Comparison of ENCODE assay signal across 19 mouse cellular contexts in genomic region chr2:143711886-143712285, GRCm38 (mm10).
A peak's percentile ranks its signal among the peaks of the same experiment; 100 is the strongest.
DNase-seq lines count a peak whose midpoint lies in the region; TF ChIP-seq lines count a peak whose summit lies in the region.
"Had no signal": no experiment of that assay in that cellular context is flagged by ENCODE, and none has a peak within 500 bp of the region (broad histone marks: within the 10 kb centered on the region; RNA-seq: fewer than 3 reads in every experiment).

No protein-coding gene starts in this region.

- H3K4me3 ChIP-seq in left cerebral cortex, adult 2 months = no peak overlapping the region
- no peak overlapping the region for H3K4me3 ChIP-seq in cerebellum, adult 2 months (replicated peaks; ENCODE audit: insufficient read depth, low read depth, low read length)
- H3K4me3 ChIP-seq: forebrain, embryonic 12.5 days; gastrocnemius, adult 2 months; heart, embryonic 12.5 days; hindbrain, embryonic 13.5 days; midbrain, embryonic 13.5 days; neural tube, embryonic 12.5 days had no signal

- H3K27me3 ChIP-seq in cerebellum, adult 2 months (ENCODE audit: control insufficient read depth, insufficient read depth, low read length) = no peaks in the 10 kb centered on the region
- H3K27me3 ChIP-seq: forebrain, embryonic 12.5 days; heart, embryonic 12.5 days; hindbrain, embryonic 13.5 days; midbrain, embryonic 13.5 days; neural tube, embryonic 12.5 days had no signal

- TF ChIP-seq CTCF in left cerebral cortex, adult 2 months (IDR thresholded peaks at IDR 0.05) = no peak
- TF ChIP-seq CTCF in cerebellum, adult 2 months (IDR thresholded peaks at IDR 0.05; ENCODE audit: borderline replicate concordance, insufficient read depth, low read depth, low read length) = no peak

- DNase-seq in cerebellum, adult 11 months = peak; percentile 38
- no peak for DNase-seq in cerebellum, postnatal 10 days
- DNase-seq in left cerebral cortex, adult 2 months (ENCODE audit: extremely low spot score in 1 of 2, low spot score in 2 of 2) = peak in 1 of 2 experiments; percentile 35
- DNase-seq in left cerebral cortex, postnatal 14 days (ENCODE audit: low spot score in 2 of 2) = no peak
- DNase-seq in cerebellum, adult 2 months = peak; percentile 60 to 79
- DNase-seq in right cerebral cortex, postnatal 36 days (ENCODE audit: low spot score in 2 of 2) = peak; percentile 40 to 43
- no peak for DNase-seq in embryo, embryonic 10 days (ENCODE audit: low spot score)
- DNase-seq: adrenal gland, postnatal 10 days; gastrocnemius, adult 2 months; kidney, adult 2 months; kidney, postnatal 10 days; thymus, postnatal 25 days had no signal

- peak overlapping the region; percentile 70; the same call in 1 of the 2 replicates for H3K27ac ChIP-seq in left cerebral cortex, adult 2 months
- peak overlapping the region; percentile 20; the same call in 1 of the 2 replicates for H3K27ac ChIP-seq in cerebellum, adult 2 months (ENCODE audit: insufficient read depth, low read length)
- H3K27ac ChIP-seq: forebrain, embryonic 12.5 days; gastrocnemius, adult 2 months; hindbrain, embryonic 13.5 days; liver, embryonic 14.5 days; midbrain, embryonic 13.5 days; neural tube, embryonic 12.5 days; stomach, postnatal 0 days had no signal

- intact Hi-C loops in left cerebral cortex, adult 2 months (cut with DNase I) = loop anchor here (5.0 to 10.0 kb wide), 2 partner anchors 165 to 597 kb away; partner anchors contain the start of gene Pcsk2
- intact Hi-C loops in left cerebral cortex, postnatal 14 days (cut with DNase I) = no loop called here

- 19% methylated on average over 4 of the region's 4 CpGs for WGBS in cerebellum, adult 2 months

- no peak for TF ChIP-seq POLR2A in cerebellum, adult 2 months (IDR thresholded peaks at IDR 0.05; ENCODE audit: borderline replicate concordance, insufficient read depth, low read length)

- H3K4me1 ChIP-seq in cerebellum, adult 2 months (ENCODE audit: control insufficient read depth, insufficient read depth, low read length) = peaks cover 9% of the 10 kb centered on the region; the same call in 1 of the 2 replicates
- H3K4me1 ChIP-seq: forebrain, embryonic 12.5 days; heart, embryonic 12.5 days; neural tube, embryonic 12.5 days had no signal

Comparison
In these comparisons a context has a peak if more than half of its experiments do, and no peak if none do; other contexts are left out.
1. DNase-seq: peak in cerebellum, adult 11 months (single experiment), cerebellum, adult 2 months (2 of 2) and right cerebral cortex, postnatal 36 days (2 of 2); none in cerebellum, postnatal 10 days (0 of 2), left cerebral cortex, postnatal 14 days (0 of 2) and embryo, embryonic 10 days (single experiment).